Mouse (Mus musculus): ENCODE results near the gene Zbtb41. TPM values are rescaled to one million over a fixed set of nuclear protein-coding genes. Genes with fewer than 3 reads are reported as not detected.

Zbtb41 gene
- polyA plus RNA-seq, 1 experiment: 4.4 TPM

- Histone ChIP-seq H3K36me3 (ENCODE audit: control insufficient read depth, insufficient read depth, low read length) (peaks cover 36% of the 10 kb centered on the region), H3K27ac (ENCODE audit: control insufficient read depth, insufficient read depth, low read length) (no peak overlapping the region), H3K27me3 (ENCODE audit: control insufficient read depth, insufficient read depth, low read length) (no peaks in the 10 kb centered on the region), H3K4me3 (ENCODE audit: control insufficient read depth, insufficient read depth, low read length) (no peak overlapping the region), H3K4me1 (replicated peaks; ENCODE audit: control insufficient read depth, insufficient read depth, low read length) (no peaks in the 10 kb centered on the region)
- 28% methylated on average over 5 of the region's 5 CpGs for WGBS
- TF ChIP-seq POLR2A (IDR thresholded peaks at IDR 0.05; ENCODE audit: control insufficient read depth, extremely low read depth, insufficient read depth, low read length, poor library complexity) (no peak), CTCF (IDR thresholded peaks at IDR 0.05; ENCODE audit: borderline replicate concordance, control insufficient read depth, extremely low read depth, insufficient read depth, low read length, poor library complexity) (no peak)
- DNase-seq: no peak
Measured at GRCm38 (mm10) chr1:139460807-139461206, 38.7 kb downstream of the Zbtb41 start.

GRCm38 (mm10) chr1:139465936-139466335, 43.8 kb downstream of the Zbtb41 start:
- Histone ChIP-seq H3K36me3 (ENCODE audit: control insufficient read depth, insufficient read depth, low read length) (peaks cover 52% of the 10 kb centered on the region), H3K4me3 (ENCODE audit: control insufficient read depth, insufficient read depth, low read length) (no peak overlapping the region), H3K27me3 (ENCODE audit: control insufficient read depth, insufficient read depth, low read length) (no peaks in the 10 kb centered on the region), H3K27ac (ENCODE audit: control insufficient read depth, insufficient read depth, low read length) (no peak overlapping the region), H3K4me1 (replicated peaks; ENCODE audit: control insufficient read depth, insufficient read depth, low read length) (no peaks in the 10 kb centered on the region)
- WGBS: 97% methylated on average over 11 of the region's 11 CpGs
- DNase-seq: no peak
- TF ChIP-seq CTCF (IDR thresholded peaks at IDR 0.05; ENCODE audit: borderline replicate concordance, control insufficient read depth, extremely low read depth, insufficient read depth, low read length, poor library complexity) (no peak), POLR2A (IDR thresholded peaks at IDR 0.05; ENCODE audit: control insufficient read depth, extremely low read depth, insufficient read depth, low read length, poor library complexity) (no peak)

DNA sequence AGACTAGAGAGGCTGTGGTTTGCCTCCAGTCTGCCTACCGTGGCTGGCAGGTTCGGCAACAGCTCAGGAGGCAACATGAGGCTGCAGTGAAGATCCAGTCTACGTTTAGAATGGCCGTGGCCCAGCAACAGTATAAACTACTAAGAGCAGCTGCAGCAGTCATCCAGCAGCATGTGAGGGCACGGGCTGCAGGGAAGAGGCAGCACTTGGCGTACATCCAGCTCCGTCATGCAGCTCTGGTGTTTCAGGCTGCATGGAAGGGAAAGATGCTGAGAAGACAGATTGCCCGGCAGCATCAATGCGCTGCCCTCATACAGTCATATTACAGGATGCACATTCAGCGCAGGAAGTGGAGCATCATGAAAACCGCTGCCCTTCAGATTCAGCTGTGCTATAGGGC, 56.8 kb downstream of the Zbtb41 start:
- Histone ChIP-seq H3K4me3 (ENCODE audit: control insufficient read depth, insufficient read depth, low read length) (no peak overlapping the region), H3K27ac (ENCODE audit: control insufficient read depth, insufficient read depth, low read length) (no peak overlapping the region), H3K36me3 (ENCODE audit: control insufficient read depth, insufficient read depth, low read length) (peaks cover 75% of the 10 kb centered on the region), H3K27me3 (ENCODE audit: control insufficient read depth, insufficient read depth, low read length) (no peaks in the 10 kb centered on the region), H3K4me1 (replicated peaks; ENCODE audit: control insufficient read depth, insufficient read depth, low read length) (no peaks in the 10 kb centered on the region)
- no peak for DNase-seq
- 95% methylated on average over 11 of the region's 11 CpGs for WGBS
- TF ChIP-seq CTCF (IDR thresholded peaks at IDR 0.05; ENCODE audit: borderline replicate concordance, control insufficient read depth, extremely low read depth, insufficient read depth, low read length, poor library complexity) (no peak), POLR2A (IDR thresholded peaks at IDR 0.05; ENCODE audit: control insufficient read depth, extremely low read depth, insufficient read depth, low read length, poor library complexity) (no peak)

- TF ChIP-seq CTCF (IDR thresholded peaks at IDR 0.05; ENCODE audit: borderline replicate concordance, control insufficient read depth, extremely low read depth, insufficient read depth, low read length, poor library complexity): no peak
- TF ChIP-seq POLR2A (IDR thresholded peaks at IDR 0.05; ENCODE audit: control insufficient read depth, extremely low read depth, insufficient read depth, low read length, poor library complexity): no peak
- DNase-seq: no peak
- Histone ChIP-seq H3K36me3 (ENCODE audit: control insufficient read depth, insufficient read depth, low read length) (peaks cover 65% of the 10 kb centered on the region), H3K4me3 (ENCODE audit: control insufficient read depth, insufficient read depth, low read length) (no peak overlapping the region), H3K4me1 (replicated peaks; ENCODE audit: control insufficient read depth, insufficient read depth, low read length) (no peaks in the 10 kb centered on the region), H3K27me3 (ENCODE audit: control insufficient read depth, insufficient read depth, low read length) (no peaks in the 10 kb centered on the region), H3K27ac (ENCODE audit: control insufficient read depth, insufficient read depth, low read length) (no peak overlapping the region)
- over 99% methylated on average over 8 of the region's 8 CpGs for WGBS
Measured at GRCm38 (mm10) chr1:139480246-139480645, 58.2 kb downstream of the Zbtb41 start.

DNA sequence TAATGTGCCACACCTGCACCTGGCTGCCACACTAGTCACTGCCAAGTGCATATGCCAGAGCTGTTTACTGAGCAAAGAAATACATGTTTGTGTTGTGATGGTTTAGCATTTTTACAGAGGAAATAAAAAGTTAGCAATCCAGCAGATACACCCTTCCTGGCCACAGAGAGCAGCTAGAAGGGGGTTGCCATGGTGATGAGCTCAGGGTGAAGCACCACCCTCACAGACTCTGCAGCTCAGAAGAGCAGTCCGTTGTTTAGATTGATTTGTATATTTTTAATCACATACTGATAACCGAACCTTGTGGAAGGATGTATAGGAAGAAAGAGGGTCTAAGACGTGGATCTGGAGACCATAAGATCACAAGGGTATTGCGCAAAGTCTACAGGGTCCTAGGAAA, 59.1 kb downstream of the Zbtb41 start:
- no peaks in the 10 kb centered on the region for H3K4me1 ChIP-seq (replicated peaks; ENCODE audit: control insufficient read depth, insufficient read depth, low read length)
- H3K36me3 ChIP-seq (ENCODE audit: control insufficient read depth, insufficient read depth, low read length): peaks cover 61% of the 10 kb centered on the region
- TF ChIP-seq CTCF (IDR thresholded peaks at IDR 0.05; ENCODE audit: borderline replicate concordance, control insufficient read depth, extremely low read depth, insufficient read depth, low read length, poor library complexity) (no peak), POLR2A (IDR thresholded peaks at IDR 0.05; ENCODE audit: control insufficient read depth, extremely low read depth, insufficient read depth, low read length, poor library complexity) (no peak)
- no peak overlapping the region for H3K4me3 ChIP-seq (ENCODE audit: control insufficient read depth, insufficient read depth, low read length)
- H3K27ac ChIP-seq (ENCODE audit: control insufficient read depth, insufficient read depth, low read length): no peak overlapping the region
- no peaks in the 10 kb centered on the region for H3K27me3 ChIP-seq (ENCODE audit: control insufficient read depth, insufficient read depth, low read length)
- DNase-seq: no peak
- WGBS: 97% methylated on average over 4 of the region's 4 CpGs

- no peak for DNase-seq
- H3K4me3 ChIP-seq (ENCODE audit: control insufficient read depth, insufficient read depth, low read length): no peak overlapping the region
- peaks cover 45% of the 10 kb centered on the region for H3K36me3 ChIP-seq (ENCODE audit: control insufficient read depth, insufficient read depth, low read length)
- H3K27ac ChIP-seq (ENCODE audit: control insufficient read depth, insufficient read depth, low read length): no peak overlapping the region
- TF ChIP-seq POLR2A (IDR thresholded peaks at IDR 0.05; ENCODE audit: control insufficient read depth, extremely low read depth, insufficient read depth, low read length, poor library complexity): no peak
- no peak for TF ChIP-seq CTCF (IDR thresholded peaks at IDR 0.05; ENCODE audit: borderline replicate concordance, control insufficient read depth, extremely low read depth, insufficient read depth, low read length, poor library complexity)
- H3K4me1 ChIP-seq (replicated peaks; ENCODE audit: control insufficient read depth, insufficient read depth, low read length): no peaks in the 10 kb centered on the region
- 97% methylated on average over 3 of the region's 3 CpGs for WGBS
- H3K27me3 ChIP-seq (ENCODE audit: control insufficient read depth, insufficient read depth, low read length): no peaks in the 10 kb centered on the region
Measured at GRCm38 (mm10) chr1:139494630-139495029, 72.5 kb downstream of the Zbtb41 start.

GRCm38 (mm10) chr1:139495408-139495807, 73.3 kb downstream of the Zbtb41 start:
- H3K36me3 ChIP-seq (ENCODE audit: control insufficient read depth, insufficient read depth, low read length): peaks cover 38% of the 10 kb centered on the region
- H3K27ac ChIP-seq (ENCODE audit: control insufficient read depth, insufficient read depth, low read length): no peak overlapping the region
- H3K27me3 ChIP-seq (ENCODE audit: control insufficient read depth, insufficient read depth, low read length): no peaks in the 10 kb centered on the region
- H3K4me1 ChIP-seq (replicated peaks; ENCODE audit: control insufficient read depth, insufficient read depth, low read length): no peaks in the 10 kb centered on the region
- DNase-seq: no peak
- no peak overlapping the region for H3K4me3 ChIP-seq (ENCODE audit: control insufficient read depth, insufficient read depth, low read length)
- WGBS: 100% methylated on average over 2 of the region's 2 CpGs
- TF ChIP-seq CTCF (IDR thresholded peaks at IDR 0.05; ENCODE audit: borderline replicate concordance, control insufficient read depth, extremely low read depth, insufficient read depth, low read length, poor library complexity) (no peak), POLR2A (IDR thresholded peaks at IDR 0.05; ENCODE audit: control insufficient read depth, extremely low read depth, insufficient read depth, low read length, poor library complexity) (no peak)

Data from thymus, adult 2 months (tissue).